Comparison of ENCODE assay signal across 11 mouse cellular contexts in genomic region chr4:128872992-128873391, GRCm38 (mm10). TPM values are rescaled to one million over a fixed set of nuclear protein-coding genes. Genes with fewer than 3 reads are reported as not detected.
DNase-seq lines count a peak whose midpoint lies in the region; ATAC-seq lines count a peak whose summit lies in the region.
"Had no signal": no experiment of that assay in that cellular context is flagged by ENCODE, and none has a peak within 500 bp of the region (broad histone marks: within the 10 kb centered on the region; RNA-seq: fewer than 3 reads in every experiment).

No protein-coding gene starts in this region.

- no peak for ATAC-seq in midbrain, embryonic 14.5 days (ENCODE audit: low FRiP score, low TSS enrichment)
- ATAC-seq in midbrain, embryonic 11.5 days (ENCODE audit: low FRiP score), result no peak
- no peak for ATAC-seq in erythroid progenitor cell, adult 5-6 weeks (replicated peaks; ENCODE audit: low FRiP score, poor library complexity, severe bottlenecking)
- ATAC-seq in monocyte, adult 5-6 weeks (replicated peaks; ENCODE audit: insufficient number of reproducible peaks, low FRiP score, low TSS enrichment, poor library complexity, severe bottlenecking), result no peak

- no peaks in the 10 kb centered on the region for H3K36me3 ChIP-seq in midbrain, embryonic 14.5 days (ENCODE audit: control insufficient read depth, insufficient read depth, low read length)
- H3K36me3 ChIP-seq in midbrain, embryonic 11.5 days (ENCODE audit: control insufficient read depth, insufficient read depth, low read length), result no peaks in the 10 kb centered on the region

- H3K27ac ChIP-seq in midbrain, embryonic 14.5 days (replicated peaks; ENCODE audit: low read depth, low read length), result peak overlapping the region; percentile 28; the same call in 1 of the 2 replicates
- H3K27ac ChIP-seq in midbrain, embryonic 11.5 days (ENCODE audit: low read depth, low read length), result no peak overlapping the region

- peaks cover 6% of the 10 kb centered on the region for H3K4me1 ChIP-seq in midbrain, embryonic 14.5 days (ENCODE audit: control insufficient read depth, insufficient read depth, low read length)
- H3K4me1 ChIP-seq in midbrain, embryonic 11.5 days (ENCODE audit: control insufficient read depth, insufficient read depth, low read length), result no peaks in the 10 kb centered on the region
- H3K4me1 ChIP-seq: megakaryocyte, embryonic 14.5 days had no signal

- intact Hi-C loops in left cerebral cortex, postnatal 10 days (cut with DNase I), result no loop called here

- peak; percentile 58 to 66 for DNase-seq in cerebellum, postnatal 14 days
- DNase-seq in cerebellum, adult 11-12 months, result no peak
- peak; percentile 51 for DNase-seq in midbrain, embryonic 14.5 days
- DNase-seq in midbrain, embryonic 11.5 days (ENCODE audit: low spot score, missing footprints), result no peak
- peak; percentile 65 to 80 for DNase-seq in left cerebral cortex, postnatal 10 days (ENCODE audit: extremely low spot score in 1 of 2, low spot score in 2 of 2)
- peak; percentile 30 to 41 for DNase-seq in right cerebral cortex, postnatal 36 days (ENCODE audit: low spot score in 2 of 2)
- DNase-seq: kidney, adult 9 months; spleen, adult 18-20 months had no signal

- no peak overlapping the region for H3K4me3 ChIP-seq in midbrain, embryonic 14.5 days (replicated peaks; ENCODE audit: low read depth, low read length)
- H3K4me3 ChIP-seq in midbrain, embryonic 11.5 days (ENCODE audit: low read depth, low read length), result no peak overlapping the region
- H3K4me3 ChIP-seq: megakaryocyte, embryonic 14.5 days had no signal

- WGBS in midbrain, embryonic 14.5 days, result 60% methylated on average over 19 of the region's 19 CpGs
- 63% methylated on average over 19 of the region's 19 CpGs for WGBS in midbrain, embryonic 11.5 days

- no peaks in the 10 kb centered on the region; the same call in 1 of the 2 replicates for H3K27me3 ChIP-seq in midbrain, embryonic 14.5 days (ENCODE audit: control insufficient read depth, insufficient read depth, low read length)
- no peaks in the 10 kb centered on the region for H3K27me3 ChIP-seq in midbrain, embryonic 11.5 days (ENCODE audit: control insufficient read depth, insufficient read depth, low read length)

- H3K4me2 ChIP-seq in midbrain, embryonic 14.5 days (ENCODE audit: low read length), result peak overlapping the region; percentile 12; the same call in 1 of the 2 replicates
- no peak overlapping the region for H3K4me2 ChIP-seq in midbrain, embryonic 11.5 days

- H3K9me3 ChIP-seq in midbrain, embryonic 14.5 days (ENCODE audit: control insufficient read depth, low read length), result no peaks in the 10 kb centered on the region
- H3K9me3 ChIP-seq in midbrain, embryonic 11.5 days (ENCODE audit: control insufficient read depth, low read length), result no peaks in the 10 kb centered on the region
- H3K9me3 ChIP-seq: megakaryocyte, embryonic 14.5 days had no signal

- H3K9ac ChIP-seq in midbrain, embryonic 14.5 days (replicated peaks; ENCODE audit: low read length), result no peak overlapping the region
- H3K9ac ChIP-seq in midbrain, embryonic 11.5 days (ENCODE audit: low read length), result no peak overlapping the region

RNA-seq across cellular contexts. Expression of gene Trim62, which starts 10.4 kb away (rescaled TPM):
- polyA plus RNA-seq in midbrain, embryonic 14.5 days (2014; fragmentation: Nextera tagmentation; extraction: Ambion mirVana), result 22.4 and 27.3 TPM in 2 replicates
- polyA plus RNA-seq in midbrain, embryonic 11.5 days (2014; fragmentation: Nextera tagmentation; extraction: Ambion mirVana), result 8.3 and 10.3 TPM in 2 replicates
- total RNA-seq in left cerebral cortex, postnatal 10 days (2021), result 10 to 100 TPM; 30.2 to 31.2 TPM
- 0.36 TPM in 1 of 2 replicates, not detected in the other for total RNA-seq in erythroid progenitor cell, adult 5-6 weeks (2015; ENCODE audit: low replicate concordance)
- total RNA-seq in erythroid progenitor cell, adult 5-6 weeks (2017; ENCODE audit: low replicate concordance), result 0.90 TPM in 1 of 2 replicates, not detected in the other
- total RNA-seq in monocyte, adult 5-6 weeks (2017), result 0.75 to 3.5 TPM (median 0.95 TPM) in 3 replicates

Comparison
In these comparisons a context has a peak if more than half of its experiments do, and no peak if none do; other contexts are left out.
1. DNase-seq: peak in cerebellum, postnatal 14 days (2 of 2), midbrain, embryonic 14.5 days (single experiment), left cerebral cortex, postnatal 10 days (2 of 2) and right cerebral cortex, postnatal 36 days (2 of 2); none in cerebellum, adult 11-12 months (single experiment) and midbrain, embryonic 11.5 days (single experiment).